Mouse (Mus musculus): Measurements from ENCODE around the gene Sbk1.
A peak's percentile ranks its signal among the peaks of the same experiment; 100 is the strongest.

Gene Sbk1

GRCm38 (mm10) chr7:126265949-126266348 lies 6.5 kb upstream of the Sbk1 start:
- DNase-seq (ENCODE audit: low read depth, low spot score), result no peak

- DNase-seq (ENCODE audit: low read depth, low spot score), result no peak
Measured at GRCm38 (mm10) chr7:126266372-126266870, 6.0 kb upstream of the Sbk1 start.

- DNase-seq (ENCODE audit: low read depth, low spot score), result no peak
Measured at GRCm38 (mm10) chr7:126267606-126268005, 4.8 kb upstream of the Sbk1 start.

GRCm38 (mm10) chr7:126272770-126273311 lies 422 bp downstream of the Sbk1 start:
- DNase-seq (ENCODE audit: low read depth, low spot score), result peak; percentile 37

GRCm38 (mm10) chr7:126273351-126274042 lies 1.1 kb downstream of the Sbk1 start:
- DNase-seq (ENCODE audit: low read depth, low spot score), result peak; percentile 40

GRCm38 (mm10) chr7:126274137-126274536 lies 1.7 kb downstream of the Sbk1 start:
- DNase-seq (ENCODE audit: low read depth, low spot score), result no peak

- DNase-seq (ENCODE audit: low read depth, low spot score), result no peak
Measured at GRCm38 (mm10) chr7:126274626-126275025, 2.2 kb downstream of the Sbk1 start.

GRCm38 (mm10) chr7:126275711-126276110 lies 3.3 kb downstream of the Sbk1 start:
- no peak for DNase-seq (ENCODE audit: low read depth, low spot score)

- DNase-seq (ENCODE audit: low read depth, low spot score), result no peak
Measured at GRCm38 (mm10) chr7:126276297-126276696, 3.9 kb downstream of the Sbk1 start.

GRCm38 (mm10) chr7:126277536-126278295 lies 5.3 kb downstream of the Sbk1 start:
- DNase-seq (ENCODE audit: low read depth, low spot score), result no peak

- DNase-seq (ENCODE audit: low read depth, low spot score), result no peak
Measured at GRCm38 (mm10) chr7:126278799-126279198, 6.4 kb downstream of the Sbk1 start.

GRCm38 (mm10) chr7:126279774-126280482 lies 7.5 kb downstream of the Sbk1 start:
- no peak for DNase-seq (ENCODE audit: low read depth, low spot score)

GRCm38 (mm10) chr7:126280696-126281095 lies 8.3 kb downstream of the Sbk1 start:
- DNase-seq (ENCODE audit: low read depth, low spot score), result peak; percentile 25

- DNase-seq (ENCODE audit: low read depth, low spot score), result no peak
Measured at GRCm38 (mm10) chr7:126281876-126282682, 9.7 kb downstream of the Sbk1 start.

- DNase-seq (ENCODE audit: low read depth, low spot score), result peak; percentile 34
Measured at GRCm38 (mm10) chr7:126282683-126282990, 10.2 kb downstream of the Sbk1 start.

GRCm38 (mm10) chr7:126284021-126284420 lies 11.6 kb downstream of the Sbk1 start:
- no peak for DNase-seq (ENCODE audit: low read depth, low spot score)

GRCm38 (mm10) chr7:126284441-126284840 lies 12.0 kb downstream of the Sbk1 start:
- no peak for DNase-seq (ENCODE audit: low read depth, low spot score)

GRCm38 (mm10) chr7:126284865-126285264 lies 12.4 kb downstream of the Sbk1 start:
- DNase-seq (ENCODE audit: low read depth, low spot score), result peak; percentile 73

GRCm38 (mm10) chr7:126285293-126286211 lies 13.1 kb downstream of the Sbk1 start:
- peak; percentile 92 for DNase-seq (ENCODE audit: low read depth, low spot score)

GRCm38 (mm10) chr7:126286311-126286710 lies 13.9 kb downstream of the Sbk1 start:
- DNase-seq (ENCODE audit: low read depth, low spot score), result peak; percentile 53

Data from CD4-positive, CD25-positive, alpha-beta regulatory T cell, adult 2 months (primary cell).